Mouse (Mus musculus): ENCODE measurements around the gene Magi1.

The Magi1 gene

DNA sequence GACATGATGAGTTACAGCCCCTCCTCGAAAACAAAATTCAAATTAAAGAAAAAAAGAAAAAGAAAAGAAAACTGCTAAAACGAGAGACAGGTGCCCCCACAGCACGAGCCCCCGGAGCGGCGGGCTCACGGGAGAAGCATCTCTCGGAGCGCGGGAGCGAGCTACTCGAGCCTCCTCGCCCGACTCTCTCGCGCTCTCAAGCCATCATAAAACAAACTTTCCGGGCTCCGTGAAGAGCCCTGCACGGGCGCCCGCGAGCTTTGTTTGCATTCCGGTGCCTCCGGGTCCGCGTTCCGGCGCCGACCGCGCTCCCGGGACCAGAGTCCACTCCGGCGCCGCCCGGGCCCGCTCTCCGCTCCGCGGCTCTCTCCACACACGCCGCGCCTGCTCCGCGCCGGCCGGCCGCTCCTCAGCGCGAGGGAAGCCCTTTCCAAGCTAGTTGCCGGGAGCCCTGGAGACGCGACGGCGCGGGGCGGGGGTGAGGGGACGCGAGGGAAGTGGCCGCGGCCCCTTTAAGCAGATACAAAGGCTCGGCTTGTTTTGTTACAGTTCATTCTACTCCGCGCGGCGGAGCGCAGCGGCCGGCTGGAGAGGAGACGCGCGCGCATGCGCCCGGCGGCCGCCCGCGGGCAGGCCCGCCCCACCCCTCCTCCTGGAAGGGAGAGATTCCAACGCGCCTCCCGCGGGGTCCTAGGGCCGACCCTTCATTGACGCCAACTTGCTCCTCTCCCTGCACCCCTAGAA, at the start of gene Magi1:
Gene Magi1 (minus strand): TSS at position 600 of the 744 bp plus-strand sequence.
- DNase-seq (ENCODE audit: low spot score): peak; percentile 97

DNA sequence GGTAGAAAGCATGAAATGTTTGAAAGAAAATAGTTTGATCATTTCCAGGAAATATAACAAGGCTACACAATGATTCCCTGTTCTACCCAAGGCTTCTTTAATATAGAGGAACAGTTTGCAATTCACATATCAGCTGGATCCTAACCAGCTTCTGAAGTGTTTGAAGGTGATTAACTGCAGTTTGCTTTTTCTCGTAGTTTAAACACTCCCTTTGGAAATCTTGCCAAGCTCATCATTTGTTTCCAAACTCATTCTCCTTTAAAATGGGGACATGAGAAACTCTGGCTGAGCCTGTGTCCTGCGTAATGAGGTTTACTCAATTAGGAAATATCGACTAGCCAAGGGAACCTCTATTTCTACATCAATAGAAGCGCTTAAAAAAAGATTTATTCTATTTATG, 43.4 kb upstream of the Magi1 start:
- DNase-seq (ENCODE audit: low spot score): no peak

DNA sequence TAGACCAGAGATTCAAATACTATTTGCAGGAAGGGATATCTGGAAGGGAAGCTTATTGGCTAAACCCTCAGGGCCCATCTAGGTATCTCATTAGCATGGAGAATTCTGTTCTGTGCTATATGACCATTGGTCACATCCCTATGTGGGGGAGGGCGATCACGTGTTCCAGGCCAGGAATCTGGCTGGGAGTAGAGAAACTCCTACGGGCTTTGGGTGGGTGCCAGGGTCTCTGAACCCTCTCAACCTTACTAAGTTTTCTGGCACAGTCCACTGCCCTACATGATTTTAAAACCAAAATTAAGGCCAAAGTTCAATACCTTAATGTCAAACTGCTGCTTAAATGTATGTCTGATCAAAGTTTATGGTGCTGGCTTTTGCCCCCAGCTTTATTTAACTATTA, 33.2 kb upstream of the Magi1 start:
- no peak for DNase-seq (ENCODE audit: low spot score)

DNA sequence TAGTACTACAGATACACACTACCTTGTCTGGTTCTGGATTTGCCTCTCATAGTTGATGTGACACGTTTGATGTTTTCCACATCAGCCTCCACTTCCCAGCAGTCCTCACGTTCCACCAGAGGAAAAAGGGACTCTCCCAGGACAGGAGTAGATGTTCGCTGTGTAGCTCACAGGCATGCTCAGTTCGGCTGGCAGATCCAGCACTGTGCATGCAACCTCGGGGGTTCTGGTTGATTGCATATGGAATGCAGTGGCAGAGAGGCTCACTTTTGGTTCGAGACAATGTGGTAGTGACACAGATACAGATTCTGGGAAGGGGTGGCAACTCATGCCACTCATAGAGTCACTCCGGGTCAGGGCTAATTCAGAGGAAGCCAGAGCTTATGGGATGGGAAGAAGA, 28.6 kb upstream of the Magi1 start:
- no peak for DNase-seq (ENCODE audit: low spot score)

DNA sequence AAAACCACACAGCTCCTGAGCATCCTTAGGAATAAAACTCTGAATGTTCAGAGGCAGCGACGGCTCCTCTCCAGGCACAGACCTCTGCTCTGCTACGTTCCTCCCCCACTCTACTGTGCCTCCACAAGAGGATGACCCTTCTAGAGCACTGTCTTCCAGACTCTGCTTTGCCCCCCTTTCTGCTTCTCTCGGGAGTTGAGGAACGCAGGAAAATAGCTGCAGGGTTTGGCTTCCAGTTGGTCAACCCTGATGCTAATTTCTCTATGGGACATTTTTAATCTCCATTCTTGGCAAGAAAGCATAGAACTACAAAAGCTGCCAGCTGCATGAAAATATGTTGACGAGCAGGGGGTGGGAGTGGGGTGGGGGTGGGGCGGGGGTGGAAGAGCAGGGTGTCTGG, 24.8 kb upstream of the Magi1 start:
- no peak for DNase-seq (ENCODE audit: low spot score)

DNA sequence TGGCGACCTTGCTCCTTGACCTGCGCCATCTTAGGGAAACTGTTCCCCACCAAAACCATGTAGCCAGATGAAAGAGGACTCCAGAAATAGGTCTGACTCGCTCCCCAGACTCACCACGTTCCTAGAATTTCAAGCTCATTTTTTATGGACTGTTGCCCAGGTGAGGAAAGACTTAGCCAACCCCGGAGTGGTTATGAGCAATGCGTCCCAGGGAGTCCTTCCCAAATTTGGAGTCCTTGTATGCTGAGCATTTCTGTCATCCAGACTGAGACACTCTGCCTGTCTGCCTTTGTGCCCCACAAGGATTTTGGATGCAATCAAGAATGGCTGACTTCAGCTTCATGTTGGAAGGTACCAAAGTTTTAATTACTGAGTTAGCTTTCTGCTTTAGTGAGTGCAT, 19.8 kb upstream of the Magi1 start:
- DNase-seq (ENCODE audit: low spot score): no peak

DNA sequence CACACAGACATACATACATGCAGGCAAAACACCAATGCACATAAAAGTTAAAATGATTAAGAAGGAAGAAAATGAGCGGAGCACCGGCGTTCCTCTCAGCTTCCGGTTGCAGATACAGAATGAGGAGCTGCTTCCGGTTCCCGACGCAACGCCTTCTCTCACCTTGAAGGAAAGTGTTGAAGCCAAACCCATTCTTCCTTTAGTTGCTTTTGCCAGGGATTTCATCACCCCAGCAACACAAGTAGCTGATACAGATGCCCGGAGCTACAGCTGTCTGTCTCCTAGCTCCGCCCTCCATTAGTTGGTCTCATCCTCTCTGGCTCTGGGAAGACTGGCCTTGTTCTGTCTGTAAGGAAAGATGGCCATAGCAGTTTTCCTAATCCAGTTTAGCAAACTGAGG, 18.1 kb upstream of the Magi1 start:
- DNase-seq (ENCODE audit: low spot score): no peak

DNA sequence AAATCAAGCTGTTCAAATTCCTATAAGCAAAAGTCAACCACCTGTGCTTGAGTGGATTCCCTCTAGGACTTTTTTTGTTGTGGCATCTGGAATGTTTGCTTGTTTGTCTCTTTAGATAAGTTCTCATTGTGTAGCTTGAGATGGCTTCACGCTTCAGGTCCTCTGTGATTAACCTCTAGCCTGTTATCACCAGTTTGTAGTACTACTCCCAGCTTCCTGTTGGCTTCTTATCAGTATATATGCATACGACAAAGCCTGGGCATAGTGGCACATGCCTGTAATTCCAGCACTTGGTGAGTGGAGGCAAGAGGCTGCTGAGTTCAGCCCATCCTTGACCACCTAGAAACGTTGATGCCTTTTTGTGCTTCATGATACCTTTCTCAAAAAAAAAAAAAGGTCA, 16.8 kb upstream of the Magi1 start:
- no peak for DNase-seq (ENCODE audit: low spot score)

DNA sequence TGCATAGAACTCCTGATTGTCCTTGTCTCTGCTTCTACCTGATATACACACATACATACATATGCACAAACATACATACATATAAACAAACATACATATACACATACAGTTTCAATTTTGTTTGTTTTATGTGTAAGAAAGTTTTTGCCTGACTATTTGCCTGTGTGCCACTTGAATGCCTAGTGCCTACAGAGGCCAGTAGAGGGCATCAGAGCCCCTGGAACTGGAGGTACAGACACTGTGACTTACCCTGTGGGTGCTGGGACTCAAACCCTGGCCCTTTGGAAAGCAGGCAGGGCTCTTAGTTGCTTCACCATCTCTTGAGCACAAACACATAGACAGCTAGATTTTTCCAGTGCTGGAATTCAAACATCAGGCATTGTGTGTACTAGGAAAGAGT, 3.7 kb upstream of the Magi1 start:
- no peak for DNase-seq (ENCODE audit: low spot score)

DNA sequence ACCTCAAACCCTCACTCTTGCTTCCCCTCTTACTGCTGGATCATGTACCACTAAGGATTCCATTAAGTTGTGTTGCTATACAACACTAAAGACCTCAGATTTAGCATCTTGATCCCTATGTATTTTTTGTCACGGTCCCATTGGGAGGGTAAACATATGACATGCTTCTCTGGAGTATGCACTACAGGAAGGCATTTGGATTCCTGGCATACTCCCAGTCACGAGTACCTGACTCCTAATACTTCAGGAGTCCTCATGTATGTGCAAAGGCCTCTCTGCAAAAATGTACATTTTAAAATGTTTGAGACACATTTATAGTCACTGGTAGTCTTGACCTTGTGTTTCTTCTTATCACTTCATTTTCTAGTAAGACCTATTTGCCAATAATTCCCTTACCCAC, 2.8 kb upstream of the Magi1 start:
- DNase-seq (ENCODE audit: low spot score): no peak

DNA sequence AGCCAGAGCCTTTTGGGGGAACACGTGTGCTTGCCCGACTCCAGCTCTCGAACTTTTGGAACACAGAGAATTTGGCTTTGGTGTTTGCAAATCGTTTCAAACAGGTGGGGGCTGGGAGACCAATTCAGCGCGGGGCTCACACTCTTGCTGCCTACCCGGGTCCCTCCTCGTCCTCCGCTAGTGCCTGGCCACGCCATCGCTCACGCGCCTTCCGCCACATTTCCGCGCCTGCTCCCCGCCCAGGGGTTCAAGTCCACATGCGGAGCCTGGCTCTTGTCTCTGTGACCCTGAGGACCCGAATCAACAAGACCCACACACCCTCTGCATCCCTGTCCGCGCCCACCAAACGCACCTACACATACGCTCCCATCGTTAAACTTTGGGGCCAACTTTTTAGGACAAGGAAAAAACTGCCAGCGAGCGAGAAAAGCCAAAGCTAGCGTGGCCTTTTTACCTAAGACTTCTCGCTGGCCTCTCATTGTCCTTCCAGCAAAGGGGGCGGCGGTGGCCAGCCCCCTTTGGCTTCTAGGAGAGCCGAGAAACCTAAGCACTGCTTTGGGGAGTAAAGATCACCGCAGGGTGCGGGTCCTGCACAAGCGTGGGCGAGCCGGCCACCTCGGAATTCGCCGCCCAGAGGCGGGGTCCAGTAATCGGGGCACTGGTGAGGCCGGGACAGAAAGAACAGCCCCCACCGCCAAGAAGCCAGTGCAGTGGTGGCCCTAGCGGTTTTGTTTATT, 540 bp upstream of the Magi1 start:
- peak; percentile 33 for DNase-seq (ENCODE audit: low spot score)

DNA sequence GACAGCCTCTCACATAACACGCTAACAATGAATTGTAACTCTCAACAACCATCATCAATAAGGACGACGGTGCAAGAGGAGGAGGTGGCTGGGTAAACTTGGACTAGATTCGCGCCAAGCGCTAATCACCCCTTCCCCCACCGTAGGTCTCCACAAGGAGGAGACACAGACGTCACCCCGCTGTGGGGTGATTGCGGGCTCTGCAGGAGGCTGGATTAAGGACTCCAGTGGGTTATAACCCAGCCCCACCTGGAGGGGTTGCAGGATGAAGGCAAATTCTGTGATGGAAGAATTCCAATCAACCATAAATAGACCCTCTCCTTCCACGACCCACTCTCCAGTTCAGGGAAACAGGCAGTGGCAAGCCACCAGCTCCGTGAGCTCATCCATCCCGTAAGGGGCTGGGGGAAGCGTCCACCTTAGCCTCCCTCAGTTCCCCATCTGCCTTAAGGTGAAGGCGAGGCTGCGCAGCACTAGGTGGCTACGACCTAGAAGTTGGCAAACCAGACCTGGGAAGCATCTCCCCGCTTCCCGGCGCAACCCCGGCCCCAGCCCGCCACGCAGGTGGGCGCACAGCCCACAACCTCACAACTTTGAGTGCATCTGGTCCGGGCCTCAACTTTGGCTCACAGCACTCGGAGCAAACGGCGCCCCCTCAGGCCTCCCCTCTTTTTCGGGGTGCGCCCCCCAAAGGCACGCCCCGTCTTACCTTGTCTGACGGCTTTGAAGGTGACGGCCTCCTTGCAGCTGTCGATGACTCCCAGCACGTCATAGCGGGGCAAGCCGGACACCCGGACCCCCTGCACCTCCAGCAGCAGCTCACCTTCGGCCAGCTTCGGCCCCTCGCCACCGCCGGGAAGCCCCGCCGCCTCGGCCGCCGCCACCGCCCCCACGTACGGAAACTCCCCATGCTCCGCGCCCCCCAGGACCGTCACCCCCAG, 1.1 kb downstream of the Magi1 start:
- peak; percentile 55 for DNase-seq (ENCODE audit: low spot score)

DNA sequence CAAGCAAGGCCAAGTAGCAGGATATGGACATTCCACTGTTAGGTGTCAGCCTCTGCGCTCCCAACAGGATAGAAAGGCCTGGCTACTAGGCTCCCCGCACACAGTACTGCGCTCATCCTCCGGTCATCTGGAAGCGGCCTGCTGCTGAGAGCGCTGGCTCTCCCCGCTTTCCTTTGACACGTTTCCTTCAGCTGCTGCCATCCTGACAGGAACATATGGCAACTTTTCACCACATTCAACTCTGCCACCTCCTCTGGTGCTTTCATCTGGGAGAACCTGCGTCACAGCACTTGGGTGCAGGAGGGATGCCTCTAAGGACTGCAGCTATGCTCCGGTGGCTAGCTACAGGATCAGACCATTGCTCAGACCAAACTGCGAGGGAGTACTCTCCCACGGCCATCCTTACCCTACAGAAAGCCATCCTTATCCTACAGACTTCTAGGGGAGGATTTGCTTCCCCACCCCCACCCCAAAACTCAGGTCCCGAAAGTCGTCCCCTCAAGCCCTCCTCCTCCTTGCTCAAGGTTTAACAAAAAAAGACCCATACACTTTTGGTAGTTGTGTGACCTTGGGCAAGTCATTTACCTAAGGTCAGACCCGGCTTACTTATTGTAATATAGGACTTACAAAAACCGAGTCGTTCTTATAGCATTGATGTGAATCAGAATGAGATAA, 2.0 kb downstream of the Magi1 start:
- DNase-seq (ENCODE audit: low spot score): no peak

DNA sequence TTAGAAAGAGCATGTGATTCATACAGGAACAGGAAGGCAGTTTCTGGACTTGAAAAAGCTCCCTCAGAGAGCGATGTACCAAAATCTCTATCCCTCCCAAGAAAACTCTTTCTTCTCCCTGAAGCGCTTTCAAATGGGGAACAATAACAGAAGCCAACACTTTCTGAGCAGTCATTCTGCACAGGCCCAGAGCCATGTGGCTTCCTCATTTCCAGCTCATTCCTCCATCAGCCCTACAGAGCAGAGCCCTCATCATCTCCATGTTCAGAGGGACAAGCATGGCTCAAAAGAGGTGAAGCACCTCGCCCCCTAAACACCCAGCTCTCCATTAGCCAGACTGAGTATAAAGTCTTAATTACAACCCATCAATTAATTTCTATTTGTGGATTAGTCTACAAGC, 9.8 kb downstream of the Magi1 start:
- no peak for DNase-seq (ENCODE audit: low spot score)

DNA sequence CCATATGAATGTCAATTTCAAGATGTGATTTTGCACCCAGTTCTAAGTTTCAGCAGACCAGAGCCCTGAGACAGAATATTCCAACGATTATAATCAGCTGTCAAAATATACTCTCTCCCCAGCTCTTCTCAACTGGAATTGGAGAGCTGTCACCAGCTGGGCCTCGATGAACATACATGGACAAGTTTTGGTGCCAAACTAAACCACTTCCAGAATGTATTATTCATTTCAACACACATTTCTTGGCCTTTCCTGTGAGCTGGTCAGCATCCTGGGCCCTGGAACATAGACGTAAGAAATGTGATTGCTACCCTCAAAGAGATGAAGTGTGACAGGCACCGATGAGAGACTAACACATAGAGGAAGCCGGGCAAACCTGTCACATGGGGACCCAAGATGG, 13.7 kb downstream of the Magi1 start:
- no peak for DNase-seq (ENCODE audit: low spot score)

DNA sequence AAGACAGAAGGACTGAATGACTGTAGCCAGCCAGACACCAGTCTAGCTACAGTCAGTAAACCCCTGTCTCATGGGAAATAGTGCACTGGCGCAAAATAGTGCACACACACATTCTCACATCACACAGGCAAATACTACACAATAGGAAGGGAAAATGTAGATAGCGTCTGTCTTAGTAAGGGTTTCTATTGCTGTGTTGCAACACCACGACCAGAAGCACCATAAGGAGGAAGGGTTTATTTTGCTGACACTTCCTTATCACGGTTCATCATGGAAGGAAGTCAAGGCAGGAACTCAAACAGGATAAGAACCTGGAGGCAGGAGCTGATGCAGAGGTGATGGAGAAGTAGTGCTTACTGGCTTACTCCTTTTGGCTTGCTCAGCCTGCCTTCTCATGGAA, 14.5 kb downstream of the Magi1 start:
- DNase-seq (ENCODE audit: low spot score): no peak

DNA sequence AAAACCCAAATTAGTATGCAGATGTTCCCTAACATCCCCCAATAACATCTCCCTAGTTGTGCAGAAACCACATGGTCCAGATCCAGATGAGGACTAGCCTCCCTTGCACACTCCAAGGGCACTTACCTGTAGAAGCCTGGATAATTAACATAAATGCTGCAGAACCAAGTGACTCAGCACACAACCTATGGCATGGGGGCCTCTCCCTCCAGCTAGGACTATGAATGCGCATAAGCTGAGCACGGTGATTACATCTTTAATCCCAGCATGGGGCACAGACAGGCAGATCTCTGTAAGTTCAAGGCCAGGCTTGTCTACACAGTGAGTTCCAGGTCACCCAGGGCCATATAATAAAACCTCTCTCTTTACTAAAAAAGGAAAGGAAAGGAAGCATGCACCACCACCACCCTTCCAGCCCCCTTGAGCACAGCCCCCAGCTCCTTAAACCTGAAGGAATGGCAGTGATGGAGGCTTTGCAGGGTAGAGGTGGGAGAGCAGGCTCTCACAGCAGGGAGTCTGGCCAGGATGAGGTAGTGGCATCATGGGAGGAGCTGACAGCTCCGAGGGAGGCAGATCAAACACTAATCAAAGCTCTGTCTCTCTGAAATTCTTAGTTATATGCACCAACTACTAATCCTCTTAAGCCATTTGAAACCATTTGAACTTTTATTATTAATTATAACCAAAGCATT, 18.3 kb downstream of the Magi1 start:
- no peak for DNase-seq (ENCODE audit: low spot score)

DNA sequence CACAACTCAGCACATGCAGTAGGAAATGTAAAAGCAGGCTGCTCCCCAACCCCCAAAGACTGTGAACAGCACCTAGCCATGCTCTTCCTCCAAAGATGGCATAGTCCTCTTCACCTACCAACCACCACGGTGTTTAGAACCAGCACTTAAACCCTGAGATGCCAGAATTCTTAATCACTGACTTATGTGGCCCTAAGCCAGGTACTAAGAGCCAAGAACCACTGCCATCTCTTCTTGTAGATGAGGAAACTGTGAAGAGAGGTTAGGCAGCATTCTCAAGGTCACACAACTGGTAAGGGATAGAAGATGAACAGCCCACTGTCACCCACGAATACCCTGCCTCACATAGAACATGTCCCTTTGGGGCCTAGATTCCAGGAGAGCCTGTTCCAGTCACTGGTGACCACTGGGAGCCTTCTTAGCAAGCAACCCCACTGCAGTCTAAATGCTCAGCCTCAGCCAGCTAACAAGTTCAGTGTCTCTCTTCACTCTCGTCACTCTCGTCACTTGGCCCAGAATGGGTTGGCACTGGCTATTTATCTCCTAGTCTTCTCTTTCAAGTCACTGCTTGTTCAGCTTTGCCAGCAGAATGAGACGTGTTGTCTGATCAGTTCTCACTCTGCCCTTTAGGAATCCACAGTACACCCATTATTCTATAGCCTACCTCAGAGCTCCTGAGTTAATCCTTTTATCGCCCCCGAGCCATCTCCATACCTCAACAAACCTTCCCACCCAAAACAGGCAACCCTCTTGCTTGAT, 19.4 kb downstream of the Magi1 start:
- DNase-seq (ENCODE audit: low spot score): no peak

DNA sequence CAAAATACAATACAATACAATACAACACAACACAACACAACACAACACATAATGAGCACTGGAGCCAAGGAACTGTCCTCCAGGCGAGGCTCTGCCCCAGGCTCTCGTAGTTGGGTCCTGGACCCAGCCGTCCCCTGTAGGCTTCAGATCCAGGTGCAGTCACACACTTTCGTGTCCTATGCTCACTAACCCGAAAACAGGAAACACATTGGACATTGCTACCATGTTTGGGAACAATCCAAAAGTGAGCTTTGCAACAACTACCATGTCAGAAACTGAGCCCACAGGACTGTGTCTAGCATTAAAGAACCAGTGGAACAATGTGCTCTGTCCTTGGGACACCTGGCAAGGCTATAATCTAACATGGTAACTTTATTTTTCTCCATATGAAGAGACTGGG, 22.9 kb downstream of the Magi1 start:
- no peak for DNase-seq (ENCODE audit: low spot score)

DNA sequence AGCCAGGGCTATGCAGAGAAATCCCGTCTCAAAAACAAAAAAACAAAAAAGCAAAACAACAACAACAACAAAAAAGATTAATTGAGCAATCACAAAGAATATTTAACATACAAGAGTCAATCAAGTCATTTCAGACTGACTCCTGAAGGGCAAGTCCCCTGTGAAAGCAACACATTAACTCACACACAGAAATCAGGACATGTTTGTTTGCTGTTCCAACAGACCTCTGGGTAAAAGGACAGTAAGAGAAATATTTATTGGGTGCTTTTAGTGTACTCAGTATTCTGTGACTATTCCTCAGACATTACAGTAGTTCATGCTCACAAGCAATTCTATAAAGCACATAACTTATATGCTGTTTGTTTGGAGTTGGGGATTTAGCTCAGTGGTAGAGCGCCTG, 23.7 kb downstream of the Magi1 start:
- no peak for DNase-seq (ENCODE audit: low spot score)

DNA sequence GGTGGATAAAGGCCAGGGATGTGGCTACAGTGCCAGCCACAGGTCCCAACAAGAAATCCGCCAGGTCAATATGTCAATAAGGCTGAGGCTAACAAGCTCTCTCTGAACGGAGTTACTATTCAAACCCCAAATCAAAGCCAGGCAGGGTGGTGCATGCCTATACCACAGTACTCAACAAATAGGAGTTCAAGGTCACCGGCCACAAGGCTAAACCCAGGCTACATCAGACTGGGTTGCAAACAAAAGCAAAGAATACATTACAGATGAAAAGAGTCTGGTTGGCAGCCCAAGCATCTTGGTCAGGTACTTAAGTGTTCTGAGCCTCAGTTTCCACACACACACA, 25.9 kb downstream of the Magi1 start:
- no peak for DNase-seq (ENCODE audit: low spot score)

Data from testis, postnatal 14 days (tissue).